Mouse (Mus musculus): ENCODE results near the gene Kazn. TPM values are rescaled to one million over a fixed set of nuclear protein-coding genes. Genes with fewer than 3 reads are reported as not detected.

Gene Kazn
- 32.8 and 35.8 TPM in 2 replicates for total RNA-seq (2021)
- long read RNA-seq, partial matches to known transcripts, result 2 of 8 reads
- long read RNA-seq, other reads (novel, unspliced or antisense), result 3 of 8 reads

- DNase-seq, result peak; percentile 93
Measured at GRCm38 (mm10) chr4:142239240-142240126, at the start of gene Kazn. Kazn (minus strand) TSS chr4:142239401.

- no peak for DNase-seq
Measured at GRCm38 (mm10) chr4:142285471-142285870, 46.3 kb upstream of the Kazn start.

GRCm38 (mm10) chr4:142283867-142284266, 44.7 kb upstream of the Kazn start:
- no peak for DNase-seq

GRCm38 (mm10) chr4:142278197-142278575, 39.0 kb upstream of the Kazn start:
- DNase-seq, result no peak

- no peak for DNase-seq
Measured at GRCm38 (mm10) chr4:142277481-142278196, 38.4 kb upstream of the Kazn start.

GRCm38 (mm10) chr4:142275242-142275641, 36.0 kb upstream of the Kazn start:
- DNase-seq, result no peak

- no peak for DNase-seq
Measured at GRCm38 (mm10) chr4:142274441-142275234, 35.4 kb upstream of the Kazn start.

- DNase-seq, result no peak
Measured at GRCm38 (mm10) chr4:142271506-142271905, 32.3 kb upstream of the Kazn start.

GRCm38 (mm10) chr4:142267832-142268231, 28.6 kb upstream of the Kazn start:
- DNase-seq, result no peak

- DNase-seq, result no peak
Measured at GRCm38 (mm10) chr4:142267348-142267819, 28.2 kb upstream of the Kazn start.

GRCm38 (mm10) chr4:142264335-142264734, 25.1 kb upstream of the Kazn start:
- no peak for DNase-seq

- no peak for DNase-seq
Measured at GRCm38 (mm10) chr4:142261725-142262124, 22.5 kb upstream of the Kazn start.

GRCm38 (mm10) chr4:142258730-142259129, 19.5 kb upstream of the Kazn start:
- no peak for DNase-seq

GRCm38 (mm10) chr4:142254088-142254487, 14.9 kb upstream of the Kazn start:
- DNase-seq, result no peak

GRCm38 (mm10) chr4:142251471-142252354, 12.5 kb upstream of the Kazn start:
- DNase-seq, result no peak

GRCm38 (mm10) chr4:142250054-142250453, 10.9 kb upstream of the Kazn start:
- DNase-seq, result no peak

GRCm38 (mm10) chr4:142249401-142249800, 10.2 kb upstream of the Kazn start:
- peak; percentile 55 for DNase-seq

- peak; percentile 80 for DNase-seq
Measured at GRCm38 (mm10) chr4:142248426-142248825, 9.2 kb upstream of the Kazn start.

- no peak for DNase-seq
Measured at GRCm38 (mm10) chr4:142246698-142247097, 7.5 kb upstream of the Kazn start.

- no peak for DNase-seq
Measured at GRCm38 (mm10) chr4:142244641-142245040, 5.4 kb upstream of the Kazn start.

- peak; percentile 34 for DNase-seq
Measured at GRCm38 (mm10) chr4:142242750-142243383, 3.7 kb upstream of the Kazn start.
